17 mouse cellular contexts compared by ENCODE assay signal in genomic region chr11:118049641-118050040, GRCm38 (mm10).
A peak's percentile ranks its signal among the peaks of the same experiment; 100 is the strongest.
DNase-seq lines count a peak whose midpoint lies in the region; ATAC-seq lines count a peak whose summit lies in the region.
"Had no signal": no experiment of that assay in that cellular context is flagged by ENCODE, and none has a peak within 500 bp of the region (broad histone marks: within the 10 kb centered on the region; RNA-seq: fewer than 3 reads in every experiment).

No protein-coding gene starts in this region.

- DNase-seq in kidney, adult 18-20 months = peak; percentile 6
- peak; percentile 27 for DNase-seq in lung, postnatal 10 days
- DNase-seq in lung, postnatal 36 days = no peak
- DNase-seq in WW6 (ENCODE audit: low read depth, low spot score) = peak; percentile 50
- DNase-seq: cerebellum, adult 18-20 months; gastrocnemius, postnatal 10 days; heart, adult 2 months; heart, postnatal 14 days; retina, postnatal 1 day; thymus, postnatal 36 days had no signal

- no peak overlapping the region for H3K27ac ChIP-seq in kidney, embryonic 16.5 days (ENCODE audit: low read length)
- H3K27ac ChIP-seq in limb, embryonic 12.5 days = no peak overlapping the region
- no peak overlapping the region for H3K27ac ChIP-seq in forebrain, embryonic 16.5 days (ENCODE audit: low read length)
- H3K27ac ChIP-seq: heart, adult 2 months; limb, embryonic 15.5 days; midbrain, embryonic 12.5 days had no signal

- no peaks in the 10 kb centered on the region for H3K9me3 ChIP-seq in kidney, embryonic 16.5 days (ENCODE audit: low read length)
- H3K9me3 ChIP-seq in limb, embryonic 12.5 days = no peaks in the 10 kb centered on the region
- no peaks in the 10 kb centered on the region for H3K9me3 ChIP-seq in forebrain, embryonic 16.5 days (ENCODE audit: control insufficient read depth, low read length)
- H3K9me3 ChIP-seq: limb, embryonic 15.5 days; midbrain, embryonic 12.5 days had no signal

- H3K4me3 ChIP-seq in kidney, embryonic 16.5 days (ENCODE audit: low read length) = no peak overlapping the region
- H3K4me3 ChIP-seq in limb, embryonic 12.5 days (replicated peaks) = no peak overlapping the region
- H3K4me3 ChIP-seq in forebrain, embryonic 16.5 days (replicated peaks; ENCODE audit: low read length) = no peak overlapping the region
- H3K4me3 ChIP-seq: heart, adult 2 months; limb, embryonic 15.5 days; midbrain, embryonic 12.5 days; myocyte had no signal

- WGBS in kidney, embryonic 16.5 days = 39% methylated on average over 8 of the region's 8 CpGs
- 26% methylated on average over 8 of the region's 8 CpGs for WGBS in limb, embryonic 12.5 days
- WGBS in forebrain, embryonic 16.5 days = 36% methylated on average over 8 of the region's 8 CpGs

- peaks cover 8% of the 10 kb centered on the region for H3K4me1 ChIP-seq in kidney, embryonic 16.5 days (ENCODE audit: insufficient read depth, low read length)
- 0 out of 2 replicates have a peak, but pooled peaks cover 4% of the 10 kb centered on the region for H3K4me1 ChIP-seq in limb, embryonic 12.5 days (replicated peaks)
- H3K4me1 ChIP-seq in forebrain, embryonic 16.5 days (replicated peaks; ENCODE audit: control insufficient read depth, insufficient read depth, low read length) = no peaks in the 10 kb centered on the region
- H3K4me1 ChIP-seq: midbrain, embryonic 12.5 days had no signal

- no peaks in the 10 kb centered on the region for H3K27me3 ChIP-seq in kidney, embryonic 16.5 days (ENCODE audit: insufficient read depth, low read length)
- H3K27me3 ChIP-seq in limb, embryonic 12.5 days = no peaks in the 10 kb centered on the region
- H3K27me3 ChIP-seq in forebrain, embryonic 16.5 days (replicated peaks; ENCODE audit: control insufficient read depth, insufficient read depth, low read length) = no peaks in the 10 kb centered on the region
- H3K27me3 ChIP-seq: limb, embryonic 15.5 days; midbrain, embryonic 12.5 days had no signal

- H3K36me3 ChIP-seq in kidney, embryonic 16.5 days (ENCODE audit: insufficient read depth, low read length) = no peaks in the 10 kb centered on the region
- no peaks in the 10 kb centered on the region for H3K36me3 ChIP-seq in limb, embryonic 12.5 days
- no peaks in the 10 kb centered on the region for H3K36me3 ChIP-seq in forebrain, embryonic 16.5 days (ENCODE audit: control insufficient read depth, insufficient read depth)
- H3K36me3 ChIP-seq: limb, embryonic 15.5 days; midbrain, embryonic 12.5 days had no signal

- ATAC-seq in kidney, embryonic 16.5 days (ENCODE audit: low FRiP score, low TSS enrichment) = no peak
- ATAC-seq in limb, embryonic 12.5 days (ENCODE audit: insufficient number of reproducible peaks, insufficient read depth, low FRiP score, low TSS enrichment, low read depth) = no peak
- ATAC-seq in megakaryocyte progenitor cell, adult 5-6 weeks (replicated peaks; ENCODE audit: poor library complexity) = no peak
- no peak for ATAC-seq in forebrain, embryonic 16.5 days

- no peak overlapping the region for H3K4me2 ChIP-seq in kidney, embryonic 16.5 days (replicated peaks; ENCODE audit: low read depth, low read length)
- peak overlapping the region; percentile 17; the same call in 1 of the 2 replicates for H3K4me2 ChIP-seq in limb, embryonic 12.5 days
- H3K4me2 ChIP-seq in forebrain, embryonic 16.5 days (ENCODE audit: low read length) = no peak overlapping the region
- H3K4me2 ChIP-seq: limb, embryonic 15.5 days; midbrain, embryonic 12.5 days had no signal

- H3K9ac ChIP-seq in kidney, embryonic 16.5 days (replicated peaks; ENCODE audit: low read length) = no peak overlapping the region
- no peak overlapping the region for H3K9ac ChIP-seq in limb, embryonic 12.5 days (replicated peaks)
- H3K9ac ChIP-seq in forebrain, embryonic 16.5 days (replicated peaks; ENCODE audit: low read depth, low read length) = no peak overlapping the region
- H3K9ac ChIP-seq: limb, embryonic 15.5 days; midbrain, embryonic 12.5 days had no signal
